Mouse (Mus musculus): ENCODE results near the gene Olfr896-ps1.

The Olfr896-ps1 gene

GRCm38 (mm10) chr9:38290807-38291206 is at the start of gene Olfr896-ps1:
Gene Olfr896-ps1 (plus strand): TSS chr9:38291107.
- no peak for DNase-seq (ENCODE audit: low spot score)

GRCm38 (mm10) chr9:38252474-38252873 is 38.4 kb upstream of the Olfr896-ps1 start, which contains the start of gene Olfr143:
Gene Olfr143 (plus strand): TSS chr9:38252774.
- DNase-seq (ENCODE audit: low spot score) = no peak

- DNase-seq (ENCODE audit: low spot score) = no peak
Measured at GRCm38 (mm10) chr9:38267551-38267950, 23.4 kb upstream of the Olfr896-ps1 start, which contains the start of gene Olfr895. Gene Olfr895 (plus strand): TSS chr9:38267851.

- DNase-seq (ENCODE audit: low spot score) = no peak
Measured at GRCm38 (mm10) chr9:38328760-38329159, 37.9 kb downstream of the Olfr896-ps1 start, which contains the start of gene Olfr25. Gene Olfr25 (plus strand): TSS chr9:38329060.

Measured in ovary, postnatal 14 days (tissue).